Mouse (Mus musculus): ENCODE measurements around the gene Hamp2.
A peak's percentile ranks its signal among the peaks of the same experiment; 100 is the strongest.

Gene Hamp2

DNA sequence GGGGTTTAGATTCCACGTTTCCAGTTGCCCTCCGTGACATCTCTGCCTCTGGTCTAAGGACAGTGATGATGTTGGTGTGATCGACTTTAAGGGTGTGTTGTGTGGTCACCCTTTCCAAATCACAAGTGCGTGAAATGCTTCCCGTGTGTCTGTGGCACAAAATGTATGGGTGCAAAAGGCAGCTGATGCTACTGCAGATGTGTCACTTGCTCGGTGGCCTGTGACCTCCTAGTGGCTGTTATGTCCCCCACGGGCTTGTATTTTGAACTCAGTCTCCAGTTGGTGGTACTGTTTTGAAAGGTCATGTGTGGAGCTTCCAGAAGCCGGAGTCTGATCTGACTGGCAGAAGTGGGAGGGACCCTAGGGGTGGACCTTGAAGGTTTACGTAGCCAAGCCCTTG, 32.7 kb downstream of the Hamp2 start:
- DNase-seq (ENCODE audit: low spot score), result no peak

- no peak for DNase-seq (ENCODE audit: low spot score)
Measured at GRCm38 (mm10) chr7:30890681-30891080, 33.8 kb downstream of the Hamp2 start.

GRCm38 (mm10) chr7:30888786-30889185, 35.7 kb downstream of the Hamp2 start:
- no peak for DNase-seq (ENCODE audit: low spot score)

DNA sequence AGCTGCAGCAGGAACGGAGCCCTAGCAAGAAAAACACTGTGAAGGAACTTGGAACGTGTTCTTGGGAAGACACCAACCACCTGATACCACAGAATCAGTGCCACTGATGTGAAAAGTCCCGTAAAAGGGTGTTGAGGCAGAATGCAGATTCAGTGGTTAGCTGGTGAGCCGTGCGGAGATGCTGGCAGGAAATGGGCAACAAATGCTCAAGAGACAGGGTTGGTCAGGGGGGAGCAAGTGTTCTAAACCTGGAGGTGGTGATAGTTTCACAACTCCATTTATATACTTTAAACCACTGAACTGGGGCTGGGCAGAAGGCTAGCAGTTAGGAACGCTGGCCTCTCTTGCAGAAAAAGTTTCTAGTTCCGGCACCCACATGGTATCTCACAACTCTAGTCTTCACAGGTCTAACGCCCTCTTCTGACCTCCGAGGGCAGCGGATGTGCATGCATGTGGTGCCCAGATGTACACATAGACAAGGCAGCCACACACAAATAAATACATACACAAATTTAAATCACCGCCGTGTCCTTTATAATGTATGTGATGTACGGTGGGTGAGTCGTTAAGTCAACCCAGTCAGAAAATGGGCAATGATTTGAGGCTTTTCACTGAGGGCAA, 36.8 kb downstream of the Hamp2 start:
- no peak for DNase-seq (ENCODE audit: low spot score)

DNA sequence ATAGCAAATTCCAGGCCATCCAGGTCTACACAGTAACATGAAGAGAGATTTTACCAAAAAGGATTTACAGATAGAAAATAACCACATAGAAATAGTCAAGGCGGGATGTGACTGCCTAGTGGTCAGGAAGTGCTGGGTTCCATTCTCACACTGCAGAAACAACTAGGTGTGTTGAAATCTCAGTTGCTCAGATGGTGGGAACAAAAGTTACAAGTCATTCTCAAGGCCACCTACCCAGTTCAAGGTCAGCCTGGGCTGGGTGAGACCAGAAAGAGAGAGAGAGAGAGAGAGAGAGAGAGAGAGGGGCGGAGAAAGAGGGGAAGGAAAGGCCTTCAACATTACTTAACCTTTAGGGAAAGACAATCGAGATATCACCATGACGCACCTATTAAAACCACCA, 37.6 kb downstream of the Hamp2 start:
- DNase-seq (ENCODE audit: low spot score), result no peak

- no peak for DNase-seq (ENCODE audit: low spot score)
Measured at GRCm38 (mm10) chr7:30884047-30884446, 40.4 kb downstream of the Hamp2 start.

DNA sequence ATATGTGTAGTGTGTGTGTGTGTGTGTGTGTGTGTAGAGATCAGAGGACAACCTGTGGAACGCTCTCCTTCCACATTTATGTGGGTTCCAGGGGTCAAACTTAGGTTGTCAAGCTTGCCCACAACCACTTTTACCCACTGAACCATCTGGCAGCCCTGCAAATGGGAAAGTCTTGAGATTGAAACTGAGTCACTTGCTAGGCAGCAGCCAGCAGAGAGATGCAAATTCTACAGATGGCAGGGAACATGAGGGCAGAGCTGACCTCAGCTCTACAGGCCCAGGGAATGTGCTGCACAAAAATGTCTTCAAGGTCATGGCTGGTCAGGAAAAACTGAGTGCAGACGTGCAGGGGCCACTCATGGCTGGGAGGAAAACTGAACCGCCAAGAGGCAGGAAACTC, 43.1 kb downstream of the Hamp2 start:
- DNase-seq (ENCODE audit: low spot score), result no peak

DNA sequence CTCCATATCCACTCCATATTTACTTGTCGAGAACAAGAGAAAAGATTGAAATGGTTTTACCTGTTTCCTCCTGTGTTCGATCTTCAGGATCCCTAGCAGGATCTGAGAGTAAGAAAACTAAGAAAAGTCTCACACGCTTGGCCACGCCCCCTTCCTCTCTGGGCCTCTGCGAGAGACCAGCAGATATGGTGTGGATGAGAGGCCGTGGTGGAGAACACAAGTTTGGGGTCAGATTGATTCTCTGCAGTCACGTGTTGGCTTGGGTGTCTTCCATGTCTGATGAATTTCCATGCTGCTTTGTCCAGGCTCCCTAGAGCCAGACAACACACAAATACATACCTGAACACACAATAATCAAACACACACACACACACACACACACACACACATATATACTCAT, 44.3 kb downstream of the Hamp2 start, which contains the start of gene Cd22:
Gene Cd22, minus strand, starts transcription at position 167 of the 400 bp plus-strand sequence.
- no peak for DNase-seq (ENCODE audit: low spot score)

DNA sequence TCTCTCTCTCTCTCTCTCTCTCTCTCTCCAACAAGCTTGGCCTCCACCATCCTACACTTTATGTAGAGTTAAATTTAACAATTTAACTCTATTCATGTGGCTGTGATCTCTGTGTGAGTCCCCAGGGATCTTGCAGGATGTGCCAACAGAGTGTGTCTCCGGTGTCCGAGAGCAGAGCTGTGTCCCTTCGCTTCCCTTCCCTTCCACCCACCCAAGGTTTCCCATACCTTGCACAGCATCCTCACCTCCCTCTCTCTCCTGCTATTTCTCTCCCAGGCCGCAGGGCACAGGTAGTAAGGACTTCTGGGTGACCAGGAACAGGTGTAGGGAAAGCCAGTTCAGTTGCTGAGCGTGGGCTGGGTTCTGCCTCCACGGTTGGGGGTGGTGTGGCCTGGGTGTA, 45.5 kb downstream of the Hamp2 start:
- no peak for DNase-seq (ENCODE audit: low spot score)

DNA sequence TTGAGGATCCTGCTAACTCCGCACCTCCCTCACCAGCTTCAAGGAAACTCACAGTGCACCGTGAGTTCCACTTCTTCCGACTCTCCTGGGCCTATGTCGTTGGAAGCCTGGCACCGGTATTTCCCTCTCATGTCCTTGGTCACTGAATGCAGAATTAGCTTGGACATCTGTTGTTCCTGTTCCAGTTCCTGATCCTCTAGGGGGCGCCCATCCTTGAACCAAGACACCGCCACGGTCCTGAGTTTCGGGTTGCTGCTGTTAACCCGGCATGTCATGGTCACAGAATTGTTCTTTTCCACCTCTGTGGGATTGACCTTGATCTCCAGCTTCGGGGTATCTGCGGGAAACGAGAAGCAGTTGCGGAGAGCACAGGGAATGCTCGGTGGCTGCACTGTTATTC, 51.4 kb downstream of the Hamp2 start:
- peak; percentile 45 for DNase-seq (ENCODE audit: low spot score)
